Mouse (Mus musculus) C2C12 (cell line): ENCODE data around the gene Abca4. TPM values are rescaled to one million over a fixed set of nuclear protein-coding genes. Genes with fewer than 3 reads are reported as not detected.

Experiments
- H3K27me3 ChIP-seq: one replicate; pipeline ENCODE4 v1.6.1; 2011; ENCODE audit not compliant: control insufficient read depth, insufficient read depth, insufficient read length
- H3K36me3 ChIP-seq: one replicate; pipeline ENCODE4 v1.6.1; 2011; ENCODE audit not compliant: control insufficient read depth, insufficient read depth
- H3K4me3 ChIP-seq: one replicate; pipeline ENCODE4 v1.5.1; 2011; ENCODE audit warnings: mild to moderate bottlenecking, control low read depth; ENCODE audit not compliant: poor library complexity, insufficient read depth, severe bottlenecking
- H3K79me2 ChIP-seq: one replicate; pipeline ENCODE4 v1.6.1; 2011; ENCODE audit not compliant: control insufficient read depth, insufficient read depth
- H3K79me3 ChIP-seq: one replicate; pipeline ENCODE4 v1.6.1; 2011; ENCODE audit warnings: low read depth, control low read depth
- H3ac ChIP-seq: one replicate; pipeline ENCODE3; 2011; ENCODE audit warnings: low read depth; ENCODE audit not compliant: control insufficient read depth, insufficient read length
- CEBPB ChIP-seq: IDR thresholded peaks from one replicate; pipeline ENCODE4 v1.6.1; 2011; ENCODE audit warnings: low read depth, mild to moderate bottlenecking, control low read depth, moderate library complexity
- CTCF ChIP-seq: IDR thresholded peaks from one replicate; pipeline ENCODE4 v1.5.1; 2011; ENCODE audit not compliant: control insufficient read depth, insufficient read depth, insufficient read length
- FOSL1 ChIP-seq: IDR thresholded peaks from one replicate; pipeline ENCODE4 v1.8.0; 2011; ENCODE audit warnings: mild to moderate bottlenecking, low read length; ENCODE audit not compliant: poor library complexity, insufficient read depth, severe bottlenecking
- MAX ChIP-seq: IDR thresholded peaks from one replicate; pipeline ENCODE4 v1.6.1; 2011; ENCODE audit warnings: mild to moderate bottlenecking, control low read depth
- MYOD1 ChIP-seq: IDR thresholded peaks from one replicate; pipeline ENCODE4 v1.6.1; 2011; ENCODE audit warnings: low read depth; ENCODE audit not compliant: control insufficient read depth, insufficient read length
- MYOG ChIP-seq: IDR thresholded peaks from one replicate; pipeline ENCODE4 v1.6.1; 2011; ENCODE audit not compliant: control insufficient read depth, insufficient read length; ENCODE audit errors: extremely low read depth
- USF1 ChIP-seq: IDR thresholded peaks from one replicate; pipeline ENCODE4 v1.6.1; 2011; ENCODE audit warnings: low read depth, mild to moderate bottlenecking, control low read depth, moderate library complexity
- polyA plus RNA-seq: library from polyadenylated mRNA; unstranded; fragments of >200 nt; fragmentation: generic; extraction: Trizol; gene quantifications from one replicate; pipeline ENCODE4 v1.2.1, GENCODE M21; 2012; ENCODE audit warnings: missing spikeins

Abca4 gene
- polyA plus RNA-seq, 1 experiment = 0.02 TPM

DNA sequence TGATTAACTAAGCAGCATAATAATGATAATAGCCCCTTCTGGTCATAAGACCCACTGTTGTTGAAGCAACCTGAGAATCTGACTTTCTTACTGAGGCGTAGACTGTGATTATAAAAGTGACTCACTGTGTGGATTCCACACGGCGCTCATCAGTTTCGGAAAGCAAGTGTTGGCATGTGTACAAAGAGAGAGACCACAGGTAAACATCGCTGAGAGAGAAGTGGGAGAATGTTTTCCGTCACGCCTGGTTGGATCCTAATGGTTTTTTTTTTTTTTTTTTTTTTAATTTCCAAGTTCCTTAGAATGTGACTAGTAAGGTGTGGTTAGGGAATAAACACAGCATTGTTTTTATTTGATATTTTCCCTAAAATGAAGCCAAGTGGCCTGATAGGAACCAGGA lies 38.1 kb downstream of the Abca4 start:
- no peak overlapping the region for H3K4me3 ChIP-seq
- H3K79me2 ChIP-seq = no peaks in the 10 kb centered on the region
- H3K27me3 ChIP-seq = no peaks in the 10 kb centered on the region
- no peaks in the 10 kb centered on the region for H3K79me3 ChIP-seq
- H3ac ChIP-seq = no peak overlapping the region
- H3K36me3 ChIP-seq = no peaks in the 10 kb centered on the region
- TF ChIP-seq CEBPB (no peak), FOSL1 (no peak), MAX (no peak)

DNA sequence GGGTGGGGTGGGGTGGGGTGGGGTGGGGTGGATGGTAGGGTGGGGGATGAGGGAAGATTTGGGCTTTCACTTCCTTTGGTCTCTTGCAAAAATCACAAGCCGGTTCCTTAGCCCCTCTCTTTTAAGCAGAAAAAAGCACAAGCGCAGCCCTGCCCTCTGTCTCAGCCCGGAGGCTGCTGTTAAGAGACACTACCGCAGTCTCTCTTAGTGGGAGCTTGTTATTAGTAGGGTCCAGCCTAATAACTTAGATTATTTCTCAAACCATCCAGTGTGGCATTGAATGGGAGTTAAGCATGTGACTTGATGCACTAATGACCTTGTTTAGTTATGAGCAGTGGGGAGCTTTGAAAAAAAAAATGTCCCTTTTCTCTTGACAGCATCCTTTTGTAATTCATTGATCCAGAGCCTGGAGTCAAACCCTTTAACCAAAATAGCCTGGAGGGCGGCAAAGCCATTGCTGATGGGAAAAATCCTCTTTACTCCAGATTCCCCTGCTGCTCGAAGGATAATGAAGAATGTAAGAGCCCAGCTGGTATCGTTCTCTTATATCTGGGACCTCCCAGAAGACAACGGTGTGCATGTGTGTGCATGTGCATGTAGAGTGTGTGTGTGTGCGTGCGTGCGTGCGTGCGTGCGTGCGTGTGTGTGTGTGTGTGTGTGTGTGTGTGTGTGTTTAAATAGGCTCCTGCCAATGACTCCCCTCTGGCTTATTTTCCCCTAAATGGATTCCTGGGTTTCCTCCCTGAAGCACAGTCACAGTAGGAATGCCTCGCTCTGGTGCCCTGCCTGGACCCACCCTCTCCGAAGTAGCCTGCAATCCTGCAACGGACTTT lies 41.1 kb downstream of the Abca4 start:
- H3K36me3 ChIP-seq = no peaks in the 10 kb centered on the region
- H3K79me3 ChIP-seq = no peaks in the 10 kb centered on the region
- no peaks in the 10 kb centered on the region for H3K79me2 ChIP-seq
- H3K27me3 ChIP-seq = no peaks in the 10 kb centered on the region
- no peak overlapping the region for H3ac ChIP-seq
- TF ChIP-seq CEBPB (no peak), CTCF (no peak), MAX (no peak), FOSL1 (no peak), USF1 (no peak), MYOD1 (no peak), MYOG (no peak)
- no peak overlapping the region for H3K4me3 ChIP-seq

DNA sequence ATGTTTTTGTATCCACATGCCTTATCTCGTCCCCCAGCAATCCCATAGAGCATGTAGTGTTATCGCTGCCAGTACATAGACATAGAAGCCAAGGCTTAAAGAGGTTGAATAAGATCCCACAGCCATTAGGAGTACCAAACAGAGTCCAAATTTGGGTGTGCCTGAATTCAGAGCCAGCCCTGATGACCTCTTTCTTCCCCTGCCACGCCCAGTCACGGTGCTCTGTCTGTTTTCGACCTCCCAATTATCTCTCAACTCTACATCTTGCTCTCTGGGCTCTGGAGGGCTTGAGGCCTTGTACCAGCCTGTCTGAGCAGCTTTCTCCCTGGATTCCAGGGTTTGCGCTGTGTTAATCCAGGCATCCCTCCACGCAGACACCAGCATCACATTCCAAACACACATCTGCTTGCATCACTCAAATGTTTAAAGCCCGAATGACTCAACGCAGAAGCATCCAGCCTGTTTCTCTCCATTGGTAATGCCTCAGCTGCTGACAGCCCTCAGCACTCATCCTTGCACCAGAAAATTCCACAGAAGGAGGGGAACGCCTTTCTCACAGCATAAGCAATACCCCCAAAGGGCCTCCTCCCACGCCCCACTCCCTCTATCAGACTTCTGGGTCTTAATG lies 43.9 kb downstream of the Abca4 start:
- peak; percentile 87 for TF ChIP-seq CEBPB
- no peak for TF ChIP-seq MYOG
- TF ChIP-seq USF1 = no peak
- TF ChIP-seq FOSL1 = peak; percentile 90
- TF ChIP-seq CTCF = no peak
- peak; percentile 100 for TF ChIP-seq MYOD1
- TF ChIP-seq MAX = peak; percentile 69
- H3K4me3 ChIP-seq = no peak overlapping the region
- H3K79me3 ChIP-seq = no peaks in the 10 kb centered on the region
- H3K27me3 ChIP-seq = no peaks in the 10 kb centered on the region
- no peaks in the 10 kb centered on the region for H3K36me3 ChIP-seq
- no peaks in the 10 kb centered on the region for H3K79me2 ChIP-seq
- H3ac ChIP-seq = no peak overlapping the region

DNA sequence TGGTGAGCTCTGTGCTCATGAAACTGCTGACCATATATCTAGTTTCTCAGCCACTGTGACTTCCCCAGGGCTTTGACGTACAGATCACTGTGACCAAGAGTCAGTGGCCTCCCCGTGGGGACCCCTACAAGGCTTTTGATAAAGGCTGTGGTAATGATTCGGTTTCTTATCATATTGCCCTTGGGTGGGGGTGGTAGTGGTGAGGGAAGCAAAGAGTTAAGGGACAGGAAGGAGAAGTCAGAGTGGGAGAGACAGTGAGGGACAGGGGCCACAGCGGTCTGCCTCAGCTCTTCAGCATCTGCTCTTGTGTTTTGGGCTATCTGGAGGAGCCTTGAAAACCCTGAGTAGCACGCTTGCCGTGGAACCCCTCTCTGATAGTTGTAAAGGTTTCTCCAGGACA lies 46.1 kb downstream of the Abca4 start:
- H3ac ChIP-seq = no peak overlapping the region
- no peaks in the 10 kb centered on the region for H3K79me2 ChIP-seq
- H3K4me3 ChIP-seq = no peak overlapping the region
- TF ChIP-seq USF1 (no peak), CTCF (no peak), CEBPB (no peak), MAX (no peak), MYOD1 (no peak), MYOG (no peak), FOSL1 (no peak)
- no peaks in the 10 kb centered on the region for H3K36me3 ChIP-seq
- no peaks in the 10 kb centered on the region for H3K27me3 ChIP-seq
- no peaks in the 10 kb centered on the region for H3K79me3 ChIP-seq

DNA sequence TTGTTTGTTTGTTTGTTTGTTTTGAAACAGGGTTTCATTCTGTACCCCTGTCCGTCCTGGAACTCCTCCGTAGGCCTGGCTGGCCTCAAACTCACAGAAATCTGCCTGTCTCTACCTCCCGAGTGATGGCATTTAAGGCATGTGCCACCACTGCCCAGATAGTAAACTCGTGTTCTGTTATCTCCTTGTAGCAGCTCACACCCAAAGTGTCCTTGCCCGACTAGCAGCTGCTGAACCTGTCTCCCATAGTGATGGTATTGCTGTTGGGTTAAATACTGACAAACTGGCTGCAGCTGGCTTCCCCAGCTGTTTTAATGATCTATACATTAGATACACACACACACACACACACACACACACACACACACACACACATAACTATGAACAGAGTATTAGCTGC lies 55.5 kb downstream of the Abca4 start:
- TF ChIP-seq CEBPB (no peak), MYOG (no peak), MAX (no peak), USF1 (no peak), CTCF (no peak), FOSL1 (no peak), MYOD1 (no peak)
- no peak overlapping the region for H3ac ChIP-seq
- H3K4me3 ChIP-seq = no peak overlapping the region
- H3K27me3 ChIP-seq = no peaks in the 10 kb centered on the region
- no peaks in the 10 kb centered on the region for H3K79me3 ChIP-seq
- no peaks in the 10 kb centered on the region for H3K79me2 ChIP-seq
- no peaks in the 10 kb centered on the region for H3K36me3 ChIP-seq

DNA sequence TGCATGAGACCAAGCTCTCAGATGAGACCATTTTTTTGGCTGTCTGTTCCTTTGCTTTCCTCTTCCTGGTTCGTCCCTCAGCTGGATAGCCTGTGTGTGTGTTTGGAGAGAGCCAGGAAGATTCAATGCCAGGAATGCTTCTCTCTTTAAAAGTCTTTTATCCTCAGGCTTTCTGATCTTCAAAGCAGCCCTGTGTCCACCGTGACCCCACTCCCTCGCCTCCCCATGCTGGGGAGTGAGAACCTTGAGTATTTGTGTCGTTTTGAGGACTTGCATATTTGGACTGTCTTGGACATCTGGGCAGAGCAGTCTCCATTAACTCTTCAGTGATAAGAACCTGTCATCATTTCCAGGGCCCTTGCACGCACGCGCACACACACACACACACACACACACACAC lies 57.8 kb downstream of the Abca4 start:
- Histone ChIP-seq H3K27me3 (no peaks in the 10 kb centered on the region), H3K4me3 (no peak overlapping the region), H3K79me3 (no peaks in the 10 kb centered on the region), H3ac (no peak overlapping the region), H3K36me3 (no peaks in the 10 kb centered on the region), H3K79me2 (no peaks in the 10 kb centered on the region)
- no peak for TF ChIP-seq CTCF
- TF ChIP-seq MYOD1 = no peak
- no peak for TF ChIP-seq MYOG
- TF ChIP-seq USF1 = no peak
- TF ChIP-seq MAX = no peak
- TF ChIP-seq FOSL1 = no peak
- TF ChIP-seq CEBPB = no peak
